Mouse (Mus musculus) brain, embryonic 14.5 days (tissue): ENCODE results near the gene Tmprss9. TPM values are rescaled to one million over a fixed set of nuclear protein-coding genes. Genes with fewer than 3 reads are reported as not detected.
A peak's percentile ranks its signal among the peaks of the same experiment; 100 is the strongest.
"Not testable (repeated sequence)": the region's sequence is repeated elsewhere in the genome, so short reads cannot be mapped to it uniquely, and the experiment has no call there.

ENCODE experiments used
- DNase-seq: peaks from one replicate; pipeline ENCODE4 v3.0.0-alpha.2; 2011; ENCODE audit warnings: low read depth
- CTCF ChIP-seq: fragments of 200-500 bp; IDR thresholded peaks from 2 replicates; pipeline ENCODE4 v1.5.1; 2012; ENCODE audit warnings: inconsistent platforms, mild to moderate bottlenecking, moderate library complexity, borderline replicate concordance; ENCODE audit not compliant: insufficient read depth, insufficient read length; ENCODE audit errors: extremely low read depth
- POLR2A ChIP-seq: fragments of 200-500 bp; IDR thresholded peaks from 2 replicates; pipeline ENCODE4 v1.6.1; 2012; ENCODE audit warnings: mild to moderate bottlenecking, inconsistent platforms, borderline replicate concordance; ENCODE audit not compliant: poor library complexity, insufficient read depth, insufficient read length, severe bottlenecking; ENCODE audit errors: extremely low read depth
- polyA plus RNA-seq: library from polyadenylated mRNA; depleted of rRNA; stranded (reverse); fragments of >200 nt; gene quantifications from 2 replicates; pipeline ENCODE4 v1.2.3, GENCODE M21; 2012; rRNA removed

The Tmprss9 gene
- 0.22 and 0.26 TPM in 2 replicates for polyA plus RNA-seq

GRCm38 (mm10) chr10:80871581-80871980 lies at the start of gene Tmprss9:
Tmprss9 (plus strand) TSS chr10:80871848.
- DNase-seq, result no peak
- no peak for TF ChIP-seq POLR2A
- TF ChIP-seq CTCF, result no peak

- peak; percentile 31 for DNase-seq
- TF ChIP-seq CTCF, result peak; percentile 54; the same call in 1 of the 2 replicates
- no peak for TF ChIP-seq POLR2A
Observed at GRCm38 (mm10) chr10:80821991-80822390, 49.7 kb upstream of the Tmprss9 start.

- TF ChIP-seq POLR2A (no peak), CTCF (no peak)
- no peak for DNase-seq
Observed at GRCm38 (mm10) chr10:80822528-80822927, 49.1 kb upstream of the Tmprss9 start.

GRCm38 (mm10) chr10:80823316-80823715 lies 48.3 kb upstream of the Tmprss9 start:
- TF ChIP-seq CTCF (no peak), POLR2A (no peak)
- no peak for DNase-seq

DNA sequence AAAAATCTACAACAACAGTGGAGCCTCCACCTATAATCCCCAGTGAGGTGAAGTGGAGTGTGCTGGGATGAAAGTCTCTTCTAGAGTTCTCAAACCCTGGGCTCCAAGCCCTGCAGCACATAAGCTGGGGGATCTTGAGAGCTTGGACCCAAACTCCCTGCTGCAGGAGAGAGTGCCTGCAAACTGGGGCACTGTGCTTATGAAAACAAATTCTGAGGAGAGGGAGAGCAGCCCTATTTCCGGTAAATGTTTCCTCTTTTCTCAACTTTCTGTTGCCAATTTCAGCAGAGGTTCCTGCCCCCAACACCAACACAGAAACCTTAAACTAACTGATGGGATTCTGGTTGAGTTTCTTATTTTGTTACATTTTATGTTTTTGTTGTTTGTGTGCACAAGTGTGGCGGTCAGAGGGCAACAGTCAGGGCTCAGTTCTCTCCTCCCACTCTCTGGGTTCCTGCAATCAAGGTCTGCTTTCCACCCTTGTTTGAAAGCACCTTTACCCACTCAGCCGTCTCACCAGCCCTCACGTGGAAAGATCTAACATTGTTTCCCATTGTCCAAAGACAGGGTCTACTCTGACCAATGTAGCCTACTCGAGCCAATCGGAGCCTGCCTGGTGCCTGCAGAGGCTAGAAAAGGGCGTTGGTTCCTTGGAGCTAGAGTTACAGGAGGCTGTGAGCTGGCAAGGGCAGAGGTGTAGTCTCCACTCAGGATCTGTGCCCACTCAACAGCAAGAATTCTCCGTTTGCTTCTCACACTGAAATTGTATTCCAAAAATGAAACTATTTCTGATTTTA lies 47.6 kb upstream of the Tmprss9 start:
- no peak for DNase-seq
- TF ChIP-seq CTCF, result no peak
- TF ChIP-seq POLR2A, result no peak

DNA sequence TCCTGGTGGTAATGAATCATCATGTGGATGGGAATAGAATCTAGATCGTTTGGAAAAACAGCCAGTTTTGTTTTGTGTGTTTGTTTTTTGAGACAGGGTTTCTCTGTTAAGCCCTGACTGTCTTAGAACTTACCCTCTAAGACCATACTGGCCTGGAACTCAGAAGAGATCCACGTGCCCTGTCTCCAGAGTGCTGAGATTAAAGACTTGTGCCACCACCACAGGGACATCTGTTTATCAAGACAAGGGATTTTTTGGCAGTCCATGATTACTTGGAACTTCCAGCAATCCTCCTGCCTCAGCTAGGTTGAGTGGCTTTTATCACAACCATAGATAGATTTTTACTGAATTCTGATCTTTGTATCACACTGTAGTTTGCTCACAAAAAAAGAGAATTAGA lies 46.8 kb upstream of the Tmprss9 start:
- DNase-seq, result no peak
- TF ChIP-seq CTCF, result no peak
- no peak for TF ChIP-seq POLR2A

DNA sequence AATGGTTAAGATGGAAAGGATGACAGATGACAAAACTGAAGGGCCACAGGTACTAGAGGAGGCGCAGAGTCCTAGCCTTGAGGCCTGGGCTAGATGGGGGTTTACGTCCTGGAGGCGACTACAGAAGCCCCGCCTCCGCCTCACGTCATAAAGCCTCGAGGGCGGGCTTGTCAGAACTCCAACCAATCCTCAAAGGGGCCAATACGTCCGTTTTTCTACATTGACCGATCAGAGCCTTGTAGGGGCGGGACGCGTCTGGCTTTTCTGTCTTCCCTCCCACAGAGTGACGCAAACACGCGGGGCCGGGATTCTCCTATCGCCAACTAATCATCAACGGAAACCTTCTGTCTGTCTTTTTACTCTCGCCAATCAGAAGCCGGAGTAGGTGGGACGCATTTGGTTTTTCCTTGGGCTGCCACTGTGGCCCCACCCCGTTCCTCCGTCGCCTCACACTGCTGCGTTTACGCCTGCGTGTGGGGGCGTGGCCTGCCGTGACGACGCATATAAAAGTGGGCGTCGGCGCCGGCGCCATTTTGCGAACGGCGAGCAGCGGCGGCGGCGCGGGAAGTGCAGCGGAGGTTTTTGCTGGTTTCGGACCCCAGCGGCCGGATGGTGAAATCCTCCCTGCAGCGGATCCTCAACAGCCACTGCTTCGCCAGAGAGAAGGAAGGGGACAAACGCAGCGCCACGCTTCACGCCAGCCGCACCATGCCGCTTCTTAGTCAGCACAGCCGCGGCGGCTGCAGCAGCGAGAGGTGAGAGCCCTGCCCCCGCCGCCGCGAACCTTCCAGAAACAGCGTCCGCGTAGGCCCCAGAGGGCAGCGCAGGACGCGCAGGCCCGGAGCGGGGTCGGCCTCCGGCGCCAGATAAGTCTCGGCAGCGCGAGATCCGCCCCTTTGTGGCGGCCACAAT lies 45.2 kb upstream of the Tmprss9 start, which contains the start of gene Oaz1:
Gene Oaz1 (plus strand): TSS at position 506 of the 912 bp plus-strand sequence.
- TF ChIP-seq CTCF, result no peak
- TF ChIP-seq POLR2A, result peak; percentile 77
- peak; percentile 100 for DNase-seq

- TF ChIP-seq POLR2A (no peak), CTCF (no peak)
- DNase-seq, result no peak
Observed at GRCm38 (mm10) chr10:80827063-80827869, 44.4 kb upstream of the Tmprss9 start.

DNA sequence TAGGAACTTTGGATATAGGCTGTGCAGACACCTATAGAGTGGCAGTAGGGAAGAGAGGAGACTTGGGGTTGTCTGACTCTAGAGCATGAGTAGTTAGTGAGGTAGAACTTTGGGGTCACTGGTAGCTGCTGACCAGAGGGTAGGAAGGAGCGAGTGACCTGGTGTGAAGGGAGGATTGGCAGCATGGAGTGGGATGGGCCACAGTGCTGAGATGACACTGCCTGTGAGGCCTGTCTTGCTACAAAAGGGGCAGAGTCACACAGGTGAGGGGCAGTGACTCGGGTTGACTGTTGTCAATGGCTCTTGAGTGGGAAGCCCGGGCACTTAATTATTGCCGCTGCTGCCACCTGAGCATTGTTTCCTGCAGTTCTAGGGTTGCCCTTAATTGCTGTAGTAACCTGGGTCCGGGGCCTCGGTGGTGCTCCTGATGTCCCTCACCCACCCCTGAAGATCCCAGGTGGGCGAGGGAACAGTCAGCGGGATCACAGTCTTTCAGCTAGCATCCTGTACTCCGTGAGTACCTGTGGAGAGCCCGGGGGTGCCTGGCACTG lies 43.7 kb upstream of the Tmprss9 start:
- DNase-seq, result no peak
- no peak for TF ChIP-seq POLR2A
- TF ChIP-seq CTCF, result no peak

GRCm38 (mm10) chr10:80828587-80828986 lies 43.1 kb upstream of the Tmprss9 start:
- not testable (repeated sequence) for DNase-seq

DNA sequence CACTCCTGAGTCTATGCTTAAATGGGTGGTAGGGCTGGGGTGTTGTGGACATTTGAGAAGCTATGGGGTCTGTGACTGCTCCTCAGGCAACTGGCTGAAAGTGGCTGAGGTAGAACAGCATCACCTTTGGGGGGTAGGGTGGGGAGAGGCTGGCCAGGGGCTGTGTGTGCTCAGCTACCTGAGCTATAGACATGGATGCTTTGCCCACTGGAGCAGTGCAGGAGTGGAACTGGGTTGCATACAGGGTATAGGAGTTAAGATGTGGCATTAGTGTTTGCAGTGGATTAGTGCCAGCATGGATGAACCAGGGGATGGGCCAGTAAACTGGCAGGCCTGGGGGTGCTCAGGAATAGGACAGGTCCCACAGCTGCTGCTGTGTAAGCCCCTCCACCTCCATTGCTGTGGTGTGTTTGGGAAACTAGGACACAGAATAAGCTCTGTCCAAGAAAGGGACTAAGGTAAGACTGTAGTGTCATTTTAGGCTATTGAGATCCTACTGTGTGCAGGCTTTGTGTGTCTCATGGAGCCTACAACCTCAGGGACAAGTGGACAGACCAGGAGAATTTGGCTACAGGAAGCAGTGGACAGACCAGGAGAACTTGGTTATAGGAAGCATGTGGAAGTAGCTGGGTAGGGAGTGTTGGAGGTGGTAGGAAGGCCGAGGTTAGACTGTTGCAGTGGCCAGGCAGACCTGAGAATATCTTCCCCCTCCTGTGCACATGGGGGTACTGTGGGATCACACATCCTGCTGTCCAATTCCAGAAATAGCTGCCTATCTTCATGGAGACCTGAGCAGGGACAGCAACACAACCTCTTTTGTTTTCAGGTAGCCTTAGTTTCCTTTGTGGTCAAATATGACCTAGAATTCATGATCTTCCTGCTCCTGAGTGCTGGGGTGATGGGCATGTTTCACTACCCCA lies 42.0 kb upstream of the Tmprss9 start:
- DNase-seq, result no peak
- TF ChIP-seq POLR2A (no peak), CTCF (no peak)
